Mouse (Mus musculus): ENCODE data around the gene Tmem198. TPM values are rescaled to one million over a fixed set of nuclear protein-coding genes. Genes with fewer than 3 reads are reported as not detected.

Gene Tmem198
- 0.49 TPM for polyA plus RNA-seq (2017; shearing (Covaris generic))

GRCm38 (mm10) chr1:75478916-75479634 is at the start of gene Tmem198, which contains the start of gene Chpf:
TSS of gene Tmem198 (plus strand) at chr1:75479532.
TSS of gene Chpf (minus strand) at chr1:75479307.

GRCm38 (mm10) chr1:75435475-75436328 is 43.6 kb upstream of the Tmem198 start, which contains the start of gene Gmppa:
TSS of gene Gmppa (plus strand) at chr1:75435930.

GRCm38 (mm10) chr1:75450314-75451005 is 28.9 kb upstream of the Tmem198 start, which contains the start of gene Asic4:
TSS of gene Asic4 (plus strand) at chr1:75450436.

DNA sequence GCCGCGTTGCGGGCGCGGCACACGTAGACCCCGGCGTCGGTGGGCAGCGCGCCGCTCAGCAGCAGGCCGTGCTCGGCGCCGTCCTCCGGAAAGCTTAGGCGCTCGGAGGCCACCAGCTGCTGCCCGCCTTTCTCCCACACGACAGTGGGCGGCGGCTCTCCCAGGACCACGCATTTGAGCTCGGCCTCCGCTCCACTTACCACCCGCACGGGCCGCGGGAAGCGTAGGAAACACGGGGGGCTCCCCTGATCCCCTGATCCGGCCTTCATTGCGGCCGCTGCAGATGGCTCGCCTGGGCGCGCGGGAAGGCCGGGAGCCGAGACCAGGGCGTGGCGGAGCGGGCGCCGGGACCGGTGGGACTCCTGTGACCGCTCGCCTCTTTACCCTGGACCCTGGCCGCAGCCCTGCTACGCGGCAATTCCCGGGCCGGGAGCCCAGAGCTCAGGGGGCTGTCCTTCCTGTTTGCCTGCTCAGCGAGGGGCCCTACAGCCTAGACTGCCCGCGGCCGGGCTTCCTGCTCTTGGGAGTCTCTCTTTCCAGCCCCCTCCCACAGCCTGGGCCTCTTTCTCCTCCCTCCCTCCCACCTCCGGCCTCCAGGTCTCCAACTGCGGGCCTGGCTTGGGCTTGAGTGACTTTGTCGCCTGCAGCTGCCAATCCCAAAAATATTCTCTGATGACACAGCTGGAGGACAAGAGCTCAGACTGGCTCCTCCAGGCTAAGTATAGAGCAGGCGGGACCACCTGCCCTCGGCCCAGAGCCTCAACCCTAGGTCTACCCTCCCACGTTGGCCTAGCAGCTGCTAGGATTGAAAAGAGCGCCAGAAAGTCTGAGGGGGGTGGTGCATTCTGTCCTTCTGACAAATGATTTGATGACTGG is 26.9 kb downstream of the Tmem198 start, which contains the start of gene Obsl1:
Gene Obsl1 (minus strand): TSS at position 497 of the 876 bp plus-strand sequence.

DNA sequence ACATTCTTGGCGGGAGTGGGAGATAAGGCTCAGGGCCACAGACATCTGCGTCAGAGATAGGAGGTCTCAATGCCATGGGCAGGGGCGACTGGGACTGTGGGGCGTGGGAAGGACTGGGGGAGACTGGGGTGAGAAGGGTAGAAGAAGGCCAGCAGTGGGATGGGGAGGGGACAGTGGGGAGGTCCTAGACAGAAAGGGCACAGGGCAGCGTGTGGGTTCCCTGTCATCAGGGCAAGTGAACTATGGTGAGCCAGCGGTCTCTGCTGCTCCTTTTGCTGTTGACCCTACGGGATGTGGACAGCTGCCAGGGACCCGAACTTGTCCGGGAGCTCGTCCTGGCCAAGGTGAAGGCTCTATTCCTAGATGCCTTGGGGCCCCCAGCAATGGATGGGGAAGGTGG is 27.7 kb downstream of the Tmem198 start, which contains the start of gene Inha:
Gene Inha (plus strand): TSS at position 72 of the 400 bp plus-strand sequence.

GRCm38 (mm10) chr1:75521321-75522031 is 42.1 kb downstream of the Tmem198 start, which contains the start of gene Stk11ip:
TSS of gene Stk11ip (plus strand) at chr1:75521529.

Other genes with a start within 250 kb of the Tmem198 start
- gene A630095N17Rik, start 247.4 kb upstream of the Tmem198 start, polyA plus RNA-seq (2017; shearing (Covaris generic)): not detected
- 39.6 TPM for gene Dnajb2, start 243.1 kb upstream of the Tmem198 start, polyA plus RNA-seq (2017; shearing (Covaris generic))
- gene Ptprn, start 215.0 kb upstream of the Tmem198 start, polyA plus RNA-seq (2017; shearing (Covaris generic)): not detected
- gene Resp18, start 201.1 kb upstream of the Tmem198 start, polyA plus RNA-seq (2017; shearing (Covaris generic)): not detected
- gene Dnpep, start 161.5 kb upstream of the Tmem198 start, polyA plus RNA-seq (2017; shearing (Covaris generic)): 90.7 TPM
- gene Des, start 119.2 kb upstream of the Tmem198 start, polyA plus RNA-seq (2017; shearing (Covaris generic)): 0.22 TPM
- 0.93 TPM for gene Speg, start 104.2 kb upstream of the Tmem198 start, polyA plus RNA-seq (2017; shearing (Covaris generic))
- 93.4 TPM for gene Gmppa, start 43.6 kb upstream of the Tmem198 start, polyA plus RNA-seq (2017; shearing (Covaris generic))
- not detected for gene Asic4, start 29.1 kb upstream of the Tmem198 start, polyA plus RNA-seq (2017; shearing (Covaris generic))
- gene Chpf, start 225 bp upstream of the Tmem198 start, polyA plus RNA-seq (2017; shearing (Covaris generic)): 10.9 TPM
- not detected for gene Obsl1, start 26.9 kb downstream of the Tmem198 start, polyA plus RNA-seq (2017; shearing (Covaris generic))
- gene Inha, start 27.5 kb downstream of the Tmem198 start, polyA plus RNA-seq (2017; shearing (Covaris generic)): not detected
- 28.2 TPM for gene Stk11ip, start 42.0 kb downstream of the Tmem198 start, polyA plus RNA-seq (2017; shearing (Covaris generic))
- 0.04 TPM for gene Slc4a3, start 66.7 kb downstream of the Tmem198 start, polyA plus RNA-seq (2017; shearing (Covaris generic))

Data from inflammation-experienced regulatory T-cells, adult 16 weeks (primary cell).